Mouse (Mus musculus) embryo, embryonic 9.5 days (tissue): ENCODE measurements around the gene Onecut1.

Source experiments
- DNase-seq: peaks from one replicate; pipeline ENCODE4 v3.0.0-alpha.2; 2017; ENCODE audit errors: extremely low spot score

Gene Onecut1

GRCm38 (mm10) chr9:74860461-74860860, 1.3 kb upstream of the Onecut1 start:
- peak; percentile 53 for DNase-seq

GRCm38 (mm10) chr9:74862096-74862780, 517 bp downstream of the Onecut1 start:
- DNase-seq = peak; percentile 38

GRCm38 (mm10) chr9:74862783-74863654, 1.3 kb downstream of the Onecut1 start:
- DNase-seq = peak; percentile 32

GRCm38 (mm10) chr9:74863655-74864443, 2.1 kb downstream of the Onecut1 start:
- DNase-seq = peak; percentile 25

GRCm38 (mm10) chr9:74864471-74864870, 2.8 kb downstream of the Onecut1 start:
- DNase-seq = no peak

- DNase-seq = peak; percentile 29
Measured at GRCm38 (mm10) chr9:74866596-74867313, 5.0 kb downstream of the Onecut1 start.

GRCm38 (mm10) chr9:74867641-74868205, 6.0 kb downstream of the Onecut1 start:
- peak; percentile 56 for DNase-seq

GRCm38 (mm10) chr9:74868336-74868950, 6.7 kb downstream of the Onecut1 start:
- peak; percentile 79 for DNase-seq

GRCm38 (mm10) chr9:74870960-74871688, 9.4 kb downstream of the Onecut1 start:
- DNase-seq = peak; percentile 68

GRCm38 (mm10) chr9:74876328-74876727, 14.6 kb downstream of the Onecut1 start:
- no peak for DNase-seq

GRCm38 (mm10) chr9:74877709-74878108, 16.0 kb downstream of the Onecut1 start:
- DNase-seq = no peak

- DNase-seq = no peak
Measured at GRCm38 (mm10) chr9:74887866-74888265, 26.1 kb downstream of the Onecut1 start.

GRCm38 (mm10) chr9:74896742-74897141, 35.0 kb downstream of the Onecut1 start:
- DNase-seq = no peak

- no peak for DNase-seq
Measured at GRCm38 (mm10) chr9:74897375-74897982, 35.8 kb downstream of the Onecut1 start.

GRCm38 (mm10) chr9:74900141-74900540, 38.4 kb downstream of the Onecut1 start:
- DNase-seq = no peak

GRCm38 (mm10) chr9:74904866-74905508, 43.3 kb downstream of the Onecut1 start:
- DNase-seq = peak; percentile 79

- DNase-seq = no peak
Measured at GRCm38 (mm10) chr9:74906951-74907350, 45.2 kb downstream of the Onecut1 start.

GRCm38 (mm10) chr9:74909245-74909644, 47.5 kb downstream of the Onecut1 start:
- no peak for DNase-seq

- DNase-seq = no peak
Measured at GRCm38 (mm10) chr9:74910226-74910759, 48.6 kb downstream of the Onecut1 start.
